Mouse (Mus musculus): ENCODE measurements around the gene Irgc1. TPM values are rescaled to one million over a fixed set of nuclear protein-coding genes. Genes with fewer than 3 reads are reported as not detected.
A peak's percentile ranks its signal among the peaks of the same experiment; 100 is the strongest.

Irgc1 gene
- polyA plus RNA-seq, 1 experiment from 2014 or later, result not detected

GRCm38 (mm10) chr7:24474811-24475506 is 22.9 kb upstream of the Irgc1 start:
- Histone ChIP-seq H3K9ac (ENCODE audit: low read length) (no peak overlapping the region), H3K4me1 (replicated peaks; ENCODE audit: control insufficient read depth, insufficient read depth, low read length) (no peaks in the 10 kb centered on the region), H3K27ac (ENCODE audit: low read depth) (no peak overlapping the region), H3K4me2 (ENCODE audit: low read length) (no peak overlapping the region), H3K4me3 (ENCODE audit: low read depth, low read length) (no peak overlapping the region), H3K36me3 (ENCODE audit: control insufficient read depth, insufficient read depth, low read length) (no peaks in the 10 kb centered on the region), H3K27me3 (replicated peaks; ENCODE audit: control insufficient read depth, insufficient read depth, low read length) (no peaks in the 10 kb centered on the region), H3K9me3 (ENCODE audit: control insufficient read depth, low read length) (0 out of 2 replicates have a peak, but pooled peaks cover 2% of the 10 kb centered on the region)
- no peak for DNase-seq (ENCODE audit: low spot score)
- 42% methylated on average over 21 of the region's 21 CpGs for WGBS
- no peak for ATAC-seq (replicated peaks; ENCODE audit: low FRiP score, low TSS enrichment, low read depth)

GRCm38 (mm10) chr7:24473913-24474529 is 21.9 kb upstream of the Irgc1 start:
- peak; percentile 52 for ATAC-seq (replicated peaks; ENCODE audit: low FRiP score, low TSS enrichment, low read depth)
- DNase-seq (ENCODE audit: low spot score), result peak; percentile 78
- 0 out of 2 replicates have a peak, but pooled peaks cover 2% of the 10 kb centered on the region for H3K9me3 ChIP-seq (ENCODE audit: control insufficient read depth, low read length)

GRCm38 (mm10) chr7:24472937-24473336 is 20.8 kb upstream of the Irgc1 start:
- no peak overlapping the region for H3K4me2 ChIP-seq (ENCODE audit: low read length)
- WGBS, result 79% methylated on average over 7 of the region's 7 CpGs
- H3K4me3 ChIP-seq (ENCODE audit: low read depth, low read length), result no peak overlapping the region
- no peak overlapping the region for H3K9ac ChIP-seq (ENCODE audit: low read length)
- DNase-seq (ENCODE audit: low spot score) (no peak), ATAC-seq (replicated peaks; ENCODE audit: low FRiP score, low TSS enrichment, low read depth) (no peak)
- 0 out of 2 replicates have a peak, but pooled peaks cover 2% of the 10 kb centered on the region for H3K9me3 ChIP-seq (ENCODE audit: control insufficient read depth, low read length)
- H3K27me3 ChIP-seq (replicated peaks; ENCODE audit: control insufficient read depth, insufficient read depth, low read length), result no peaks in the 10 kb centered on the region
- H3K4me1 ChIP-seq (replicated peaks; ENCODE audit: control insufficient read depth, insufficient read depth, low read length), result no peaks in the 10 kb centered on the region
- H3K36me3 ChIP-seq (ENCODE audit: control insufficient read depth, insufficient read depth, low read length), result no peaks in the 10 kb centered on the region
- H3K27ac ChIP-seq (ENCODE audit: low read depth), result no peak overlapping the region

More at GRCm38 (mm10) chr7:24473913-24474529, 21.9 kb upstream of the Irgc1 start:
- Histone ChIP-seq H3K4me1 (replicated peaks; ENCODE audit: control insufficient read depth, insufficient read depth, low read length) (no peaks in the 10 kb centered on the region), H3K9ac (ENCODE audit: low read length) (no peak overlapping the region), H3K4me2 (ENCODE audit: low read length) (no peak overlapping the region), H3K27ac (ENCODE audit: low read depth) (no peak overlapping the region), H3K27me3 (replicated peaks; ENCODE audit: control insufficient read depth, insufficient read depth, low read length) (no peaks in the 10 kb centered on the region), H3K4me3 (ENCODE audit: low read depth, low read length) (no peak overlapping the region), H3K36me3 (ENCODE audit: control insufficient read depth, insufficient read depth, low read length) (no peaks in the 10 kb centered on the region)
- 57% methylated on average over 10 of the region's 10 CpGs for WGBS

GRCm38 (mm10) chr7:24472442-24472841 is 20.3 kb upstream of the Irgc1 start:
- DNase-seq (ENCODE audit: low spot score) (no peak), ATAC-seq (replicated peaks; ENCODE audit: low FRiP score, low TSS enrichment, low read depth) (no peak)
- H3K4me3 ChIP-seq (ENCODE audit: low read depth, low read length), result no peak overlapping the region
- H3K9me3 ChIP-seq (ENCODE audit: control insufficient read depth, low read length), result no peaks in the 10 kb centered on the region
- no peaks in the 10 kb centered on the region for H3K4me1 ChIP-seq (replicated peaks; ENCODE audit: control insufficient read depth, insufficient read depth, low read length)
- H3K27me3 ChIP-seq (replicated peaks; ENCODE audit: control insufficient read depth, insufficient read depth, low read length), result no peaks in the 10 kb centered on the region
- no peak overlapping the region for H3K4me2 ChIP-seq (ENCODE audit: low read length)
- H3K36me3 ChIP-seq (ENCODE audit: control insufficient read depth, insufficient read depth, low read length), result no peaks in the 10 kb centered on the region
- 71% methylated on average over 6 of the region's 6 CpGs for WGBS
- H3K27ac ChIP-seq (ENCODE audit: low read depth), result no peak overlapping the region
- H3K9ac ChIP-seq (ENCODE audit: low read length), result no peak overlapping the region

- DNase-seq (ENCODE audit: low spot score) (no peak), ATAC-seq (replicated peaks; ENCODE audit: low FRiP score, low TSS enrichment, low read depth) (no peak)
- Histone ChIP-seq H3K4me3 (ENCODE audit: low read depth, low read length) (no peak overlapping the region), H3K9me3 (ENCODE audit: control insufficient read depth, low read length) (no peaks in the 10 kb centered on the region), H3K36me3 (ENCODE audit: control insufficient read depth, insufficient read depth, low read length) (no peaks in the 10 kb centered on the region), H3K27me3 (replicated peaks; ENCODE audit: control insufficient read depth, insufficient read depth, low read length) (no peaks in the 10 kb centered on the region), H3K4me1 (replicated peaks; ENCODE audit: control insufficient read depth, insufficient read depth, low read length) (no peaks in the 10 kb centered on the region), H3K27ac (ENCODE audit: low read depth) (no peak overlapping the region), H3K9ac (ENCODE audit: low read length) (no peak overlapping the region), H3K4me2 (ENCODE audit: low read length) (no peak overlapping the region)
- WGBS, result 98% methylated on average over 7 of the region's 7 CpGs
Measured at GRCm38 (mm10) chr7:24470356-24470755, 18.3 kb upstream of the Irgc1 start.

GRCm38 (mm10) chr7:24469126-24469525 is 17.0 kb upstream of the Irgc1 start:
- H3K4me3 ChIP-seq (ENCODE audit: low read depth, low read length), result no peak overlapping the region
- no peaks in the 10 kb centered on the region for H3K36me3 ChIP-seq (ENCODE audit: control insufficient read depth, insufficient read depth, low read length)
- H3K9ac ChIP-seq (ENCODE audit: low read length), result no peak overlapping the region
- ATAC-seq (replicated peaks; ENCODE audit: low FRiP score, low TSS enrichment, low read depth) (no peak), DNase-seq (ENCODE audit: low spot score) (no peak)
- H3K9me3 ChIP-seq (ENCODE audit: control insufficient read depth, low read length), result no peaks in the 10 kb centered on the region
- WGBS, result 86% methylated on average over 3 of the region's 3 CpGs
- H3K27ac ChIP-seq (ENCODE audit: low read depth), result no peak overlapping the region
- no peak overlapping the region for H3K4me2 ChIP-seq (ENCODE audit: low read length)
- no peaks in the 10 kb centered on the region for H3K4me1 ChIP-seq (replicated peaks; ENCODE audit: control insufficient read depth, insufficient read depth, low read length)
- H3K27me3 ChIP-seq (replicated peaks; ENCODE audit: control insufficient read depth, insufficient read depth, low read length), result no peaks in the 10 kb centered on the region

GRCm38 (mm10) chr7:24467886-24468285 is 15.8 kb upstream of the Irgc1 start:
- Histone ChIP-seq H3K27ac (ENCODE audit: low read depth) (no peak overlapping the region), H3K4me1 (replicated peaks; ENCODE audit: control insufficient read depth, insufficient read depth, low read length) (peaks cover 5% of the 10 kb centered on the region), H3K27me3 (replicated peaks; ENCODE audit: control insufficient read depth, insufficient read depth, low read length) (no peaks in the 10 kb centered on the region), H3K36me3 (ENCODE audit: control insufficient read depth, insufficient read depth, low read length) (no peaks in the 10 kb centered on the region), H3K9me3 (ENCODE audit: control insufficient read depth, low read length) (no peaks in the 10 kb centered on the region), H3K4me3 (ENCODE audit: low read depth, low read length) (no peak overlapping the region), H3K4me2 (ENCODE audit: low read length) (no peak overlapping the region), H3K9ac (ENCODE audit: low read length) (no peak overlapping the region)
- ATAC-seq (replicated peaks; ENCODE audit: low FRiP score, low TSS enrichment, low read depth) (no peak), DNase-seq (ENCODE audit: low spot score) (no peak)
- 71% methylated on average over 5 of the region's 5 CpGs for WGBS

GRCm38 (mm10) chr7:24466835-24467234 is 14.7 kb upstream of the Irgc1 start:
- 91% methylated on average over 6 of the region's 6 CpGs for WGBS
- Histone ChIP-seq H3K4me2 (ENCODE audit: low read length) (no peak overlapping the region), H3K9me3 (ENCODE audit: control insufficient read depth, low read length) (no peaks in the 10 kb centered on the region), H3K4me3 (ENCODE audit: low read depth, low read length) (no peak overlapping the region), H3K4me1 (replicated peaks; ENCODE audit: control insufficient read depth, insufficient read depth, low read length) (peaks cover 11% of the 10 kb centered on the region), H3K9ac (ENCODE audit: low read length) (no peak overlapping the region), H3K27me3 (replicated peaks; ENCODE audit: control insufficient read depth, insufficient read depth, low read length) (no peaks in the 10 kb centered on the region), H3K36me3 (ENCODE audit: control insufficient read depth, insufficient read depth, low read length) (no peaks in the 10 kb centered on the region), H3K27ac (ENCODE audit: low read depth) (no peak overlapping the region)
- ATAC-seq (replicated peaks; ENCODE audit: low FRiP score, low TSS enrichment, low read depth) (no peak), DNase-seq (ENCODE audit: low spot score) (no peak)
